Mouse (Mus musculus) adrenal gland, postnatal 36 days (tissue): ENCODE data around the gene Tmem131l. TPM values are rescaled to one million over a fixed set of nuclear protein-coding genes. Genes with fewer than 3 reads are reported as not detected.

Experiments used
- DNase-seq, 2 experiments: peaks; one replicate each; pipeline ENCODE4 v3.0.0; 2021; ENCODE audit warnings: mixed read lengths in 1 of 2
- total RNA-seq, 2 experiments: library from RNA; stranded (reverse); gene quantifications; 2 replicates each; pipeline ENCODE4 v1.2.3; 2021

Gene Tmem131l
- total RNA-seq, 2 experiments from 2014 or later = 32.6 to 34.5 TPM

GRCm38 (mm10) chr3:83978497-83979410 lies 61.2 kb downstream of the Tmem131l start:
- DNase-seq = no peak

DNA sequence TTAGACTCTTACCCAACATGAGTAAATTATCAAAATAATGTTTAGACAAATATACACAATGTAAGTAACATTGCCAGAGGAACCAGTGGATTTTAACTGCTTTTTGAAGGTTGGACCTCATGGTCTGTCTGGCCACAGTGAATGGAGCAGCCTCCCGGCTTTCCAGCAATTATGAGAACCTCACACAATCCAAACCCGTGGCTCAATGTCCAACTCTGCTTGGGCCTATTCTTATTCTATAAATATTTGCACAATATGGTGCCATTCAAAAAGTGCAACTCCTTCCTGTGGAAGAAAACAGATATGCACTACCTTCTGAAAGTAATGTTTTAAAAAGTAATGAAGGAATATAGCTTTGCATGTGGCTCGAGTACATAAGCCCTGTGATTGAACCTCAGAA lies 62.2 kb downstream of the Tmem131l start:
- DNase-seq = no peak

GRCm38 (mm10) chr3:83976161-83976560 lies 63.8 kb downstream of the Tmem131l start:
- DNase-seq = no peak

- no peak for DNase-seq
Measured at GRCm38 (mm10) chr3:83973339-83973738, 66.6 kb downstream of the Tmem131l start.

- no peak for DNase-seq
Measured at GRCm38 (mm10) chr3:83970629-83971028, 69.3 kb downstream of the Tmem131l start.

DNA sequence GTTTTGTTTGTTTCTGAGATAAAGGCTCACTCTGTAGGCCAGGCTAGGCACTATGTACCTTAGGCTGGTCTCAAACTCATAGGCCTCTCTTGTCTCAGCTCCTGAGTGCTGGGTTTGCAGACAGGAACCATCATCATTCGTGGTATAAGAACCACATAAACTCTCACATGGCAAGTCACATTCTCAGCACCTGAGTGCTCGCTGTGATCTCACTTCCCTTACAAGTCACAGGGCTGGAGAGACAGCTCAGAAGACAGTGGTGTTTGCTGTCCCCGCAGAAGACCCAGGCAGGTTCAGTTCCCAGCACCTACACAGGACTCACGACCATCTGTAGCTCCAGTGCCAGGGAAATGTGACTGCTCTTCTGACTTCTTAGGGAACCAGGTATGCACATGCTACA lies 70.9 kb downstream of the Tmem131l start:
- DNase-seq = no peak

DNA sequence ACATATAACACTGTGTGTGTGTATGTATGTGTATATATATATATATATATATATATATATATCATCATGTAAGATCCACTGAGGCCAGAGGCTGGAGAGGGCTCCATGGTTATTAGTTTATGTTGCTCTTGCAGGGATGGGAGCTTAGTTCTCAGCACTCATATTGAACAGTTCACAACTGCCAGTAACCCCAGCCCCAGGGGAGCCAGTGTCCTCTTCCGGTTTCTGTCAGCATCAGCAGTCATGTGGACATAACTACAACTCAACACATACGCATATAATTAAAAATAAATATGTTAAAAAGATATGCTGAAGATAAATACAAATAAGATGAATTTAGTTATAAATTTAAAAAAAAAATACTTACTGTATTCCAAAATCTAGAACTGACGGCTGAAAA lies 72.2 kb downstream of the Tmem131l start:
- no peak for DNase-seq

DNA sequence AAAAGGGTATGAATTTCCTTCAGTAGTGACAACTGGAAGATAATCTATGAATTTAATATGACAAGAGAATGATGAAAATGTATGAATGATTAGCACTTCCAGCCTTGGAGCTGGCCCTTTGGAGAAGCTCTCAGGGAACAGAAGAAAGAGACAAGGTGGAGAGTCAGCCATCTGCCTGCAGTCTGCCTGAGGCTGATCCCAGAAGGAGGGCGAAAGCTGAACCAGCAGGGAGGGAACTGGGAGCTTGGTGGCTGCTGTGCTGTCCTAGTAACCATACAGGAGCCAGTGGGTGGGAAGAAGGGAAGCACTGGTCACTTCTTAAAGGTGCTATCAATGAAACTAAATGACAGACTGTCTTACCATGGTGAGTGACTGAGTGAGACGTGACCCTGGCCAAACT lies 74.6 kb downstream of the Tmem131l start:
- DNase-seq = no peak

- no peak for DNase-seq
Measured at GRCm38 (mm10) chr3:83963705-83964104, 76.3 kb downstream of the Tmem131l start.

- DNase-seq = no peak
Measured at GRCm38 (mm10) chr3:83962571-83962970, 77.4 kb downstream of the Tmem131l start.

- DNase-seq = no peak
Measured at GRCm38 (mm10) chr3:83962076-83962475, 77.9 kb downstream of the Tmem131l start.

DNA sequence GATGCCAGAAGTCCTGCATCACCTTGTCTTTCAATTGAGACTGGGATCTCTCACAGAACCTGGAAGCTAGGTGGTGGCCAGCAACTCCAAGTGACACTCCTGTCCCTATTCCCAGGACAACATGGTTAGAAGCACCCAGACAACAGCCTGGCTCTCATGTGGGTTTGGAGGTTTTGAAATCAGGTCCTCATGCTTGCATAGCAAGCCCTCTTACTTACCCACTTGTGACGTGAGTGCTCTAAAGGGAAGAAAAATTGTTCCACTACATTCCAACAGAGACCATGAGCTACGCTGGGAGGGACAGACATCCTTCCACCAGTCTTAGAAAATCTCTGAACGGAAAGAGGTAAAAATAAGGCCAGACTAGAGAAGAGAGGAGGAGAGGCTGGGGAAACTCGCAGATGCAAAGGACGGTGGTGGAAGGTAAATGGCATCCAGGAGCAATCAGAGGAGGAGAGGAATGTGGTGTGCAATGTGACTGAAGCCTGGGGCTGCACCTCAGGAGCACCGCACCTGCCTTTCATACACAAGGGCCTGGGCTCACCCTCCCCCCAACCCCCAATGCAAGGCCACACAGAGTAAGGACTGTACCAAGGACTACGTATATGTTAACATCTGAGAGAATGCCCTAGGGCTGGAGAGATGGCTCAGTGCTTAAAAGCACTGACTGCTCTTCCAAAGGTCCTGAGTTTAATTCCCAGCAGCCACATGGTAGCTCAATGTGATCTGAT lies 80.9 kb downstream of the Tmem131l start:
- DNase-seq = no peak

DNA sequence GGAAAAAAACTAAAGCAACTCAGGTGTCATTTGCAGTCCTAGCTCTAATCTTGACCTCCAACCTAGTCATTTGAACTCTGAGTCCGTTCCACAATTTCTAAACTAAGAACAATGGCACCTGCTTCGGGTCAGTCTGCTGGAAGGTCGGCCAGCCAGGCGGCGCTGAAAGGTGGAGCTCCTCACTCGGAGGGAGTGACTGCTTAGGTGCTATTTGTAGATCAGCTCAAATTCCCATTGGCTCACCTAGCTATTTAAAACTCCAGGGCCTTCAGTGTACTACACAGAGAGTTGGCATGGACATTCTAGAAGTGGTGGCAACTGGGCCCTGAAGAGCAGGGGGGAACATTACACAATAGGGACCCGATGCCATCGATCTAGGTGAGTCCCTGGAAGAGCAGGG lies 86.1 kb downstream of the Tmem131l start:
- no peak for DNase-seq

DNA sequence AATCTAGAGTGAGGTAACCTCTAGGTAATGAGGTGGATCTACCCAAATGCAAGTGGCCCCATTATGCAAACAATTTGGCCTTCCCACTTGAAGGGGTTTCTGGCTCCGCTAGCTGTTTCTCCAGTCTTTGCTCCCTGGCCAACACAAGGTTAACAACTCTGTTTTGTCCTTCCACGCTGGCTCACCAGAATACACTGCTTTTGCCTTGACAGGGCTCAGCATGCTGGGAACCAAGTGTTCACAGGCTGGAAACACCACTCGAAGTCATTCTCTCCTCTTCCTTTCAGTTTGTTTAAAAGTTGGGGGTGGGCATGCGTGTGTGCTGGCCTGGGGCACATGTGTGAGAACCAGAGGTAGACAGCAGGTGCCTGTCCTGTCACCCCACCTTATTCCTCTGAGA lies 91.2 kb downstream of the Tmem131l start:
- peak; percentile 38 to 42 for DNase-seq

DNA sequence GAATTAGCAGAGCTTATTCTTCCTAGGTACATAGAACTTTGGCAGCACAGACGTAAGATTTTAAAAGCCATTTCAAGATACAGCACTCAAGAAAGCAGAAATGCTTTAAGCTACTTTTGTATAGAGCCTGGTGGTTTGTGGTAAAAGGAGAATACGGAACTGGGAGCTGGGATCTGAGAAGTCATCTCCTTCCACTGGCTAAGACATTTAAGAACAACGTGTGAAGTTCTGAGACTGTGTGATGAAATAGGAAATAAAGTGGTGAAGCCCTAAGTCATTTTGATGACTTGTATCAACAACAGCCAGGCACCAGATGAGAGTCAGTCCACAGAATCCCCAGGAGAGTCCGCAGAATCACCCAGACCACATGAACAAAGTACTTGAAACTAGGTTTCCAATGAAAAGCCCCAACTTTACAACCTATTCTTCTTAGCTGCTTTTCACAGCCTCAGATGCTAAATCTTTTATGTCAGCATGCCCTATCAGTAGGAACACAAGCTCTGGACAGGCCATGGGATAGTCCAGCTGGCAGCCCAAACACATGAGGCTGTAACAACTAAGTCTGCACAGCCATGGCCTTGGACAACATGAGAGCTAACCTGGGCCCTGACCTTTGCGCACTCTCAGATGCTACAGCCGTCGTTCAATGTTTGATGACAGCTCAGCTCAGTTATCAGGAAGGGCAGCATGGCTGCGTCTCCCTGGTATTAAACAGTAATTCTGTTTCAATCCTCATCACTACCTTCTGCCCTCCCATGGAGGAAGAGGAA lies 92.3 kb downstream of the Tmem131l start:
- DNase-seq = peak; percentile 40 to 47

GRCm38 (mm10) chr3:83946848-83947247 lies 93.1 kb downstream of the Tmem131l start:
- peak in 1 of 2 experiments; percentile 18 for DNase-seq

GRCm38 (mm10) chr3:83943691-83944090 lies 96.3 kb downstream of the Tmem131l start:
- DNase-seq = no peak

DNA sequence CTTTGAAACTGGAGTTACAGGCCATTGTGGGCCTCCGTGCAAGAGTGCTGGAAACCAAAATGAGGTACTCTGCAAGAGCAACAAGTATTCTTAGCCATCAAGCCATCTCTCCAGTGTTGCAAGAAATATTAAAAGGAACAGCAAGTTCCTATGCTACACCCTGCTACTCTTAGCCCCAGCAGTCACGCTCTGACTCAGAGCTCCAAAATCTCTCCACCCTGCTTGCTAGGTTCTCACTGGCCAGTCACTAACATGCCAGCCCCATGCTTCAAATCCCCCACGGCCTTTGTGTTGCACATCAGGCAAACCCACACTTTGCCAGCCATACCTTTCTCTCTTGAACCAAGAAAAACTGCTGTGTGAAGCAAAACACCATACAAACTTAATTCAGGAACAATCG lies 96.8 kb downstream of the Tmem131l start:
- DNase-seq = peak in 1 of 2 experiments; percentile 33

GRCm38 (mm10) chr3:83941921-83942320 lies 98.1 kb downstream of the Tmem131l start:
- DNase-seq = no peak

GRCm38 (mm10) chr3:83938871-83939270 lies 101.1 kb downstream of the Tmem131l start:
- no peak for DNase-seq

GRCm38 (mm10) chr3:83934514-83934913 lies 105.5 kb downstream of the Tmem131l start:
- DNase-seq = no peak

DNA sequence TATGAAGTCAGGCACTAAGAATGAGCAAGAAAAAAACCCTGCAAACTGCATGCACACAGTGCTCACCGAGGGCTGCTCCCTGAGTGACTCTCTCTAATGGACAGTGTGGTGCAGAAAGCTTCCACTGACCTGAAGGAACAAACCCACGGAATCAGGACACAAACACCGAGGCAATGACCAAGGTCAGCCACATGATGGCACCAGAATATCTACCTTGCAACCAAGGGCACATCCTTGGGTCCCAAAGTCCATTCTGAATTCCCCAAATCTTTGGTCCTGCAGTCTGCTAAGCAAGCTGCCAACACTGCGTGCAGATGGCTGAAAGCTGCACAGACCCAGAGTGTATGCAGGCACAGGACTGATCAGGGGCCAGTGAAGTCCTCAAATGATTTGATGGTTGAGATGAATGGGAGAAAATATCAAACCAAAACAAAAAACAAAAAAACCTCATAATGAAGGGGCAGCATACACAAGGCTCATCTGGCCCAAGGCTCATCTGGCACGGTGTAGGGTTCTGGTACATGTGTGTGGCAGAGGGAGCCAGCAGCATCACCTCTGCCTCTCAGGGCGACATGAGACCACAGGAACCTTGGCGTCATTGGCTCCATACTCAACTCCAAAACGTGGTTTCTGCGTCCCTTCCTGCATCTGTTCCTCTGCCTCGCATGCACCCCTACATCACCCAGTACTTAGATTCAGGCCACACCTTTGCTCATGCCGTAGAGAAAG lies 124.0 kb downstream of the Tmem131l start:
- DNase-seq = peak; percentile 50 to 63
